Mouse (Mus musculus): Measurements from ENCODE around the gene H2-Ab1.
"Not testable (repeated sequence)": the region's sequence is repeated elsewhere in the genome, so short reads cannot be mapped to it uniquely, and the experiment has no call there.

Gene H2-Ab1

GRCm38 (mm10) chr17:34257594-34258375 lies at the start of gene H2-Ab1:
Gene H2-Ab1 (plus strand): TSS chr17:34257689.
- peak; percentile 76 to 85 for DNase-seq (ENCODE audit: low read depth in 2 of 2, low spot score in 2 of 2)

DNA sequence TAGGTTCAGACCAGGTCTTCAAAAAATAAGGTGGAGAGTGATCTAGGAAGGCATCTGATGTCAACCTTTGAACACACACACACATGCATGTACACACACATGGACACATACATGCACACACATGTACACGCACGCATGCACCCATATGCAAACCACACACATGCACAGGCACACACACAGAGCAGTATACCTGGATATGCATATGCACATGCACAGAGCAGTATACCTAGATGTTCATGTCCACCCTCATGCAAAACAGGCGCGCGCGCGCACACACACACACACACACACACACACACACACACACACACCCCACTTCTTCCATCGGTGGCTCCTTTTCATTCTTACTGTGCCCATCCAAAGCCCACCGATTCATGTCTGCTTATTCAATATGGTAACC lies 49.6 kb upstream of the H2-Ab1 start:
- DNase-seq (ENCODE audit: low read depth in 2 of 2, low spot score in 2 of 2): no peak

DNA sequence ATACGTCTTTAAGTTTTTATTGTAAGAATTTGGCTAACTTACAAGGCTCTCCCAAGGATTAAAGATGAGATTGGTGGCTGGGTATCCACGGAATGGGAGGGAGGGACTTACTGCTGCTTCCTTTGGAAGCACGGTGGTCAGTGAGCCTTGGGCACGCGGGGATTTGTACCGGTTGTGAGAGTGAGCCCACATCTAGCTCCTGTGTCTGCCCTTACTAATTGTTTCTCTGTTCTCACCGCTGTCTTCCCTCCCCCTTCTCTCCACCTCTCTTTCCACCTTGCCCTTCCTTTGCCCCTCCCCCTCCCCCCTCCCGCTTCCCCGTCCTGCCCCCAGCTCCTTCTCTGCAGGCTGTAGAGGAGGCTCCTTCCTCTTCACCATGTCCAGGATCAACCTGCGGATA lies 49.1 kb upstream of the H2-Ab1 start:
- no peak for DNase-seq (ENCODE audit: low read depth in 2 of 2, low spot score in 2 of 2)

- no peak for DNase-seq (ENCODE audit: low read depth in 2 of 2, low spot score in 2 of 2)
Measured at GRCm38 (mm10) chr17:34209680-34210079, 47.8 kb upstream of the H2-Ab1 start.

- DNase-seq (ENCODE audit: low read depth in 2 of 2, low spot score in 2 of 2): no peak
Measured at GRCm38 (mm10) chr17:34210599-34210998, 46.9 kb upstream of the H2-Ab1 start.

DNA sequence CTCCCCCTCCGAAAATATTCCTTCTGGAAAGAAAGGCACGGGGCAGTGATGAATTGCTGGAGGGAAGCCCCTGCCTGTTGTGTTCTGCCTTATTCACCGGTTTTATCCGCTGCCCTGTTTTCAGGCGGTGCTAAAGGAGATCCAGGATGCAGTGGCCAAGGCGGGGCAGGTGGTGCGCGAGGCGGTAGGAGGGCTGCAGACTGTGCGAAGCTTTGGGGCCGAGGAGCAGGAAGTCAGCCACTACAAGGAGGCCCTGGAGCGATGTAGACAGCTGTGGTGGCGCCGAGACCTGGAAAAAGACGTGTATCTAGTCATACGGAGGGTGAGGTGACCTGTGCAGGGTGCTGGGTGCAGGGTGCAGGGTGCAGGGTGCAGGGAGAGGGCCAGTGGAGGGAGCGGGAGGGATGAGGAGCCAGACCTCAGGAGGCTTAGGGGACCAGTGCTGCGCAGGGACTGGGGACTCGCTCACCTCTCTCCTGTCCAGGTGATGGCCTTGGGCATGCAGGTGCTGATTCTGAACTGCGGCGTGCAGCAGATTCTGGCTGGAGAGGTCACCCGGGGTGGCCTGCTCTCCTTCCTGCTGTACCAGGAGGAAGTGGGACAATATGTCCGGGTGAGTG lies 45.6 kb upstream of the H2-Ab1 start:
- DNase-seq (ENCODE audit: low read depth in 2 of 2, low spot score in 2 of 2): peak in 1 of 2 experiments; percentile 42

- no peak for DNase-seq (ENCODE audit: low read depth in 2 of 2, low spot score in 2 of 2)
Measured at GRCm38 (mm10) chr17:34213936-34214335, 43.6 kb upstream of the H2-Ab1 start.

DNA sequence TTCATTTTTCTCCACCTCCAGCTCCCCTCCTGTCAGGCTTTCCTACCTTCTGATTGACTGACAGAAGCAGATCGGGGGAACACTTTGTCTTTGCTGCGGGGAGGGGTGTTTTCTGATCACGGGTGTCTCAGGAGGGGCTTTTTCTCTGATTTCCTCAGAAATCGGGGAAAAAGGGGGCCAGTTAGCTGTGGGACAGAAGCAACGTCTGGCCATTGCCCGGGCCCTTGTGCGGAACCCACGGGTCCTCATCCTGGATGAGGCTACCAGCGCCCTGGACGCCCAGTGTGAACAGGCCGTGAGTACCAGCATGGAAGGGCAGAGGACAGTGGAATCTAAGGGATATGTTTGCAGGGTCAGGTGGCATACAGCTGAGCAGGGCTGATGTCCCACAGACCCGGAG lies 42.3 kb upstream of the H2-Ab1 start:
- DNase-seq (ENCODE audit: low read depth in 2 of 2, low spot score in 2 of 2): no peak

DNA sequence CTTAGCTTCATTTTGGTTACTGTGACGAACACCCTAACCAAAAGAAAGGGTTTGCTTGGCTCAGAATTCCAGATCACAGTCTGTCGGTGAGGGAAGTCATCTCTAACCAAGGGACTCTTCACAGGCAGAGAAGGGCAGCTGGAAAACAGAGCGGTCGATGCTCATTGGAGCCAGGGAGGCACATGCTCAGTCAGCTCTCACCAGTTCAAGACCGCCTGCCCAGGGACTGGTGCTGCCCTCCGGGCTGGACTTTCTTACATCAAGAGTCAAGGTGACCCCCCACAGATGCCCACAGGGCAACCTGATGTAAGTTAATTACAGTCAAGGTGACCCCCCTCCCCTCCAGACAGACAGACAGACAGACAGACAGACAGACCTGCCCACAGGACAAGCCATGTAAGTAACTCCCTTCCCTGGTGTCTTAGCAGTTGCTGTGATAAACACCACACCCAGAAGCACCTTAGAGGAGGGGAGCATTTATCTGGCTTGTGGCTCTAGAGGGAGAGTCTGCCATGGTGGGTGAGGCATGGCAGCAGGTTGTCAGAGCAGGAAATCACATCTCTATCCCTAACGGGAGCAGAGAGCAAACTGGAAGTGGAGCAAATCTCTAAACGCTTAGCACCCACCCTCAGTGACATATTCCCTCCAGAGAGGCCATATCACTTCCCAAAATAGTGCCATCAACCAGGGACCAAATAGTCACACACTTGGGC lies 40.1 kb upstream of the H2-Ab1 start:
- DNase-seq (ENCODE audit: low read depth in 2 of 2, low spot score in 2 of 2): peak in 1 of 2 experiments; percentile 0

DNA sequence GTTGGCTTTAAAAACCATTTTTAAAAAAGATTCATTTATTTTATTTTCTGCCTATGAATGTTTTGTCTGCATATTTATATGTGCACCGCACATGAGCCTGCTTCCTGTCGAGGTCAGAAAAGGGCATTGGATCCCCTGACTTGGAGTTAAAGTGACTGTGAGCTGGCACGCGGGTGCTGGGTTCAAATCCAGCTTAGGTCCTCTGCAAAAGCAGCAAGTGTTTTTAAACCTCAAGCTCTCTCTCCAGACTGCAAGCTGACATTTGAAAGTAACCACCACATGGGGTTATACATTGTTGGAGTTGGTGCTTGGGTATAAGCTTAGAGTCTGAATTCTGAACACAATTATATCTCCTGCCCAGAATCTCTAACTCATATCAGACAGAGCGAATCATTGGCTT lies 39.5 kb upstream of the H2-Ab1 start:
- no peak for DNase-seq (ENCODE audit: low read depth in 2 of 2, low spot score in 2 of 2)

DNA sequence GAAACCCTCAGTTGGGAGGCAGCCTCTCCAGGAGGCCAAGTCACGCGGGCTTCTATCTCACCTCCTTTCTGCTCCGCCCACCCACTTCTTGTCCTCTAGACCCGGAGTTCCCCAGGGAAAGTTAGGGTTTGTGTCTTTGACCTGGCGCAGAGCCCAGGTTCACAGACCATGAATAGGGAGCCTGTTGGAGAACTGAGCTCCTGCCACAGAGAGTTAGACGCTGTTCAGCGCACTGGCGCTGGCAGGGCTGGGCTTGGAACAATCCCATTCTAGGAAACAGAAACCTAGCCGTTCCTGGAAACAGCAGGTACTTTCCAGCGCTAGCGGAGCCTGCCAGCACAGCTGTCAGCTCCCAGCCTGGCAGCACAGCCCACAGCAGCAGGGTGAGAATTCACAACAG lies 38.8 kb upstream of the H2-Ab1 start:
- no peak for DNase-seq (ENCODE audit: low read depth in 2 of 2, low spot score in 2 of 2)

DNA sequence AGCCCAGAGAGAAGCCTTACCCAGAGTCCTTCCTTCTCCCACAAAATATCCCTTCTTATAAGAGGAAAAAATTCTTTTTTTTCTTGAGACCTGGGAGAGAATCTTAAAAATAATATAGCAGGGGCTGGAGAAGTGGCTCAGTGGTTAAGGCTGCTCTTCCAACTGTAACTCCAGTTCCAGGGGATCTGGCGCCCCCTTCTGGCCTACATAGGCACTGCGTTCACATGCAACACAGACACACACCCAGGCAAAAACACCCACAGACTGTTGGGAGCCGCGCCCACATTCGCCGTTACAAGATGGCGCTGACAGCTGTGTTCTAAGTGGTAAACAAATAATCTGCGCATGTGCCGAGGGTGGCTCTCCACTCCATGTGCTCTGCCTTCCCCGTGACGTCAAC lies 38.4 kb upstream of the H2-Ab1 start:
- peak; percentile 75 to 86 for DNase-seq (ENCODE audit: low read depth in 2 of 2, low spot score in 2 of 2)

DNA sequence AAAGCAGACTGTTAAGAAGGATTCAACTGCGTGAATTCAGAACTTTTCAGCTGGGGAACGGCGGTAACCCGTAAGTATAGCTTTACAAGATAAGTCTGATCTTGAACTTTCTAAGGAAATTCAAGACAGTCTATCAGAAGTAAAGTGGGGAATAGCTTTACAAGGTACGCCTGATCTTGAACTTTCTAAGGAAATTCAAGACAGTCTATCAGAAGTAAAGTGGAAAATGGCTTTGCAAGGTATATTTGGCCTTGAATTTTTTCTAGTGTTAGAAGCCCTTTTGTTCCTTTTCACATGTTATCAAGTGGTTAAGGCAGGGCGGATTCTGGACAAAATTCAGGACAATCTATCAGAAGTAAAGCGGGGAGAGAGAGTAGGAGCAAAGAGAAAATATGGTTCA lies 37.7 kb upstream of the H2-Ab1 start:
- peak; percentile 33 to 62 for DNase-seq (ENCODE audit: low read depth in 2 of 2, low spot score in 2 of 2)

- DNase-seq (ENCODE audit: low read depth in 2 of 2, low spot score in 2 of 2): not testable (repeated sequence)
Measured at GRCm38 (mm10) chr17:34220401-34220800, 37.1 kb upstream of the H2-Ab1 start.

DNA sequence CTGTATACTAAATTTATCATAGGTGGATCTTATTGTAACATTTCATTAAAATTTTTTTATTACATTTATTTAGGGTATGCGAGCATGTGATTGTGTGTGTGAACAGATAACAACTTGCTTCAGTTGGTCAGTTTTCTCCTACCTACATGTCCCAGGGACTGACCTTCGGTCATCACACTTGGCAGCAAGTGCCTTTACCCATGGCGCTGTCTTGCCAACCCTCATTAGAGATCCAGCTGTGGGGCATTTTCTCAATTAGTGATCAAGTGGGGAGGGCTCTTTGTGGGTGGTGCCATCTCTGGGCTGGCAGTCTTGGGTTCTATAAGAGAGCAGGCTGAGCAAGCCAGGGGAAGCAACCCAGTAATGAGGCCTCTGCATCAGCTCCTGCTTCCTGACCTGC lies 32.7 kb upstream of the H2-Ab1 start:
- no peak for DNase-seq (ENCODE audit: low read depth in 2 of 2, low spot score in 2 of 2)

DNA sequence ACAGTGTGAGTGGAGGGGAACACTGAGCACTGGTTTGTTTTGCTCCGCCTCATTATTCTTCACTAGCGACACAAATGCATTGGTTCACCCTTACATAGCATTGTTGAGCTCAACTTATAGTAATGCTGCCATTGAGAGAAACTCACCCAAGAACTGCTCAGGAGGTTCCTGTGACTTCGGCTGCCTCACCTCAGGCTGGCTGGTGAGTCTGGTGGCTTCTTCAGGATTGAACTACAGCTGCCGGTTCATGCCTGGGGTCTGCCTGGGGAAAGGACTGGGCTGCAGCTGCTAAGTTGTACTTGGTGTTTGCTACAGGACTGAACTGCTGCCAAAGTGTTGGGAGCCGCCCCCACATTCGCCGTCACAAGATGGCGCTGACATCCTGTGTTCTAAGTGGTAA lies 32.1 kb upstream of the H2-Ab1 start:
- no peak for DNase-seq (ENCODE audit: low read depth in 2 of 2, low spot score in 2 of 2)

DNA sequence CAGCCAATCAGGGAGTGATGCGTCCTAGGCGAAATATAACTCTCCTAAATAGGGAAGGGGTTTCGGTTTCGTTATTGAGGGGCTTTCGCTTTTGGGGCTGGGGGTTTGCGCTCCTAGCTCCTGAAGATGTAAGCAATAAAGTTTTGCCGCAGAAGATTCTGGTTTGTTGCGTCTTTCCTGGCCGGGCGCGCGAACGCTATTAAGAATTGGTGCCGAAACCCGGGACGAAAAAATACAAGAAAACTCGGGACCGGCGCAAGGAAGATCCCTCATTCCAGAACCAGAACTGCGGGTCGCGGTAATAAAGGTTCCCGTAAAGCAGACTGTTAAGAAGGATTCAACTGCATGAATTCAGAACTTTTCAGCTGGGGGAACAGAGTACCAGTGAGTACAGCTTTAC lies 31.6 kb upstream of the H2-Ab1 start:
- DNase-seq (ENCODE audit: low read depth in 2 of 2, low spot score in 2 of 2): not testable (repeated sequence)

GRCm38 (mm10) chr17:34230971-34231370 lies 26.5 kb upstream of the H2-Ab1 start:
- DNase-seq (ENCODE audit: low read depth in 2 of 2, low spot score in 2 of 2): not testable (repeated sequence)

DNA sequence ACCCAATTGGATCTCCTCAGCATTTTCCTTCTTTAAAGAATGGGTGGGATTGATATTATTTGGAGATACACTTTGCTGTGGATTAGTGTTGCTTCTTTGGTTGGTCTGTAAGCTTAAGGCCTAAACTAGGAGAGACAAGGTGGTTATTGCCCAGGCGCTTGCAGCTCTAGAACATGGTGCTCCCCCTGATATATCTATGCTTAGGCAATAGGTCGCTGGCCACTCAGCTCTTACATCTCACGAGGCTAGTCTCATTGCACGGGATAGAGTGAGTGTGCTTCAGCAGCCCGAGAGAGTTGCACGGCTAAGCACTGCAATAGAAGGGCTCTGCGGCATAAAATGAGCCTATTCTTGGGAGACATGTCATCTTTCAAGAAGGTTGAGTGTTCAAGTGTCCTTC lies 25.5 kb upstream of the H2-Ab1 start:
- not testable (repeated sequence) for DNase-seq (ENCODE audit: low read depth in 2 of 2, low spot score in 2 of 2)

DNA sequence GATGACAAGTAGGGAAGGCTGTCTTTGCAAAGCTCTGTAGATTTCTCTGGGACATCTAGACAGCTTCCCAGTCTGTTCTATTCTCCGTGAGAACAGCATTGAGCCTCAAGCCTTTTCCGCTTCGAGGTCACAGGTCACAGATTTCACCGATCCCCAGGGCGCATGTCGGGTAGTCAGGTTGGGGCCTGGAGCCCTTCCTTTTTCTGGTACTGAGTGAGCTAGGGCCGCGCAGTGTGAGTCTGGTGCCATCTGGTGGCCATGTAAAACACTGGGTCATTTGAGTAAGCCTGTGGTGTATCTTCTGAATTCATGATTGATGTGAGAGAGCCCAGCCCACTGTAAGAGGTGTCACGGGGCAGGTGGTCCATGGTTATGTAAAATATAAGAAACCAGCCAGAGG lies 22.6 kb upstream of the H2-Ab1 start:
- peak; percentile 82 to 88 for DNase-seq (ENCODE audit: low read depth in 2 of 2, low spot score in 2 of 2)

DNA sequence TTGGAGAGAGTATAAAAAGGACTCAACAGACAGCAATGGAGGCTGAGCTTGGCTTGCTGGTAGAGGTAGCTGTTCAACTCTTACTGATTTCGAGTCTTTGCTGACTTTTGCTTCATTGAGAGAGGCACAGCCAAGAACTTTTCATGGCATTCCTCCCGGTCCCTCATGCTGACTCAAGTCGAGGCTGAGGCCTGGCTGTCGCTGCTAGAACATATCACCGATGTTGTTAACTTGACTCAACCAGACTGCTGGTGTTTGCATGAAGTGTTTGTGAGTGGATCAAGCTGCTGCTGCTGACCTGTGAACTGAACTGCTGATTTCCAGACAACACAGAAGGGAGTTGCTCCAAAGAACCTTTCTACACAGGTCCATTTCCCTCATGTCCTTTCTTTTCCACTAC lies 20.8 kb upstream of the H2-Ab1 start:
- no peak for DNase-seq (ENCODE audit: low read depth in 2 of 2, low spot score in 2 of 2)

DNA sequence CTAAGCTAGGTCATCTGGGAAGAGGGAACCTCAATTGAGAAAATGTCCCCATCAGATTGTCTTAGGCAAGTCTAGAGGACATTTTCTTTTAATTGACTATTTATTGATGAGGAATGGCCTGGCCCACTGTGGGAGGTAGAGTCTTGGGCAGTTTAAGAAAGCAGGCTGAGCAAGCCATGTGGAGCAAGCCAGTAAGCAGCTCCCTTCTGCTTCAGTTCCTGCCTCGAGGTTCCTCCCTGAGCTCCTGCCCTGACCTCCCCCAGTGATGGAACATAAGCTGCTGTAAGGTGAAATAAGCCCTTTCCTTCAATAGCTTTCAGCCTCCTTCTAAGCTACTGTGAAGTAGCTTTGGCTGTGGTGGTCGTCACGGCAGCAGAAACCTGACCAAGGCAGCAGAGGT lies 19.7 kb upstream of the H2-Ab1 start:
- no peak for DNase-seq (ENCODE audit: low read depth in 2 of 2, low spot score in 2 of 2)

All from CD8-positive naive resting alpha-beta T cell, adult 2 months (primary cell).